Mouse (Mus musculus) myocyte (in vitro differentiated cells): ENCODE results near the gene Mfsd11. TPM values are rescaled to one million over a fixed set of nuclear protein-coding genes. Genes with fewer than 3 reads are reported as not detected.
A peak's percentile ranks its signal among the peaks of the same experiment; 100 is the strongest.
"Not testable (repeated sequence)": the region's sequence is repeated elsewhere in the genome, so short reads cannot be mapped to it uniquely, and the experiment has no call there.

Source experiments
- H3K27me3 ChIP-seq: one replicate; pipeline ENCODE4 v1.6.1; 2011; ENCODE audit not compliant: control insufficient read depth, insufficient read depth, insufficient read length
- H3K36me3 ChIP-seq: one replicate; pipeline ENCODE4 v1.6.1; 2011; ENCODE audit not compliant: control insufficient read depth, insufficient read depth
- H3K4me2 ChIP-seq: one replicate; pipeline ENCODE4 v1.6.1; 2011; ENCODE audit warnings: low read depth, control low read depth
- H3K4me3 ChIP-seq: one replicate; pipeline ENCODE4 v1.5.1; 2011; ENCODE audit warnings: mild to moderate bottlenecking, control low read depth, moderate library complexity
- H3K79me2 ChIP-seq: one replicate; pipeline ENCODE4 v1.6.1; 2011; ENCODE audit not compliant: control insufficient read depth, insufficient read depth
- H3ac ChIP-seq: one replicate; pipeline ENCODE4 v1.6.1; 2011; ENCODE audit not compliant: control insufficient read depth, insufficient read length
- CEBPB ChIP-seq: IDR thresholded peaks from 2 replicates; pipeline ENCODE4 v1.6.1; 2011; ENCODE audit warnings: mild to moderate bottlenecking, moderate library complexity; ENCODE audit not compliant: poor library complexity, insufficient read depth, severe bottlenecking
- E2F4 ChIP-seq: IDR thresholded peaks from one replicate; pipeline ENCODE4 v1.6.1; 2011; ENCODE audit warnings: mild to moderate bottlenecking, control low read depth, moderate library complexity; ENCODE audit not compliant: insufficient read depth
- MAX ChIP-seq: IDR thresholded peaks from one replicate; pipeline ENCODE4 v1.6.1; 2011; ENCODE audit warnings: low read depth, mild to moderate bottlenecking, control low read depth
- MYOD1 ChIP-seq, 3 experiments: IDR thresholded peaks; one replicate each; pipeline ENCODE4 v1.6.1; 2011; ENCODE audit warnings: control low read depth in 2 of 3, low read depth in 2 of 3, mild to moderate bottlenecking in 2 of 3, moderate library complexity in 1 of 3; ENCODE audit not compliant: insufficient read length in 2 of 3, control insufficient read depth in 1 of 3
- MYOG ChIP-seq, 3 experiments: IDR thresholded peaks; one replicate each; pipeline ENCODE4 v1.6.1; 2011; ENCODE audit warnings: control low read depth in 2 of 3, low read depth in 2 of 3, mild to moderate bottlenecking in 2 of 3; ENCODE audit not compliant: insufficient read length in 2 of 3, control insufficient read depth in 1 of 3, insufficient read depth in 1 of 3
- POLR2A ChIP-seq: IDR thresholded peaks from one replicate; pipeline ENCODE4 v1.6.1; 2011; ENCODE audit warnings: low read depth, mild to moderate bottlenecking, control low read depth, moderate library complexity; ENCODE audit not compliant: insufficient read length
- POLR2AphosphoS2 ChIP-seq: IDR thresholded peaks from one replicate; pipeline ENCODE4 v1.6.1; 2011; ENCODE audit warnings: low read depth, control low read depth; ENCODE audit not compliant: insufficient read length
- REST ChIP-seq: IDR thresholded peaks from one replicate; pipeline ENCODE4 v1.6.1; 2011; ENCODE audit warnings: mild to moderate bottlenecking, control low read depth, moderate library complexity; ENCODE audit not compliant: insufficient read depth, insufficient read length
- SRF ChIP-seq: IDR thresholded peaks from one replicate; pipeline ENCODE4 v1.6.1; 2011; ENCODE audit warnings: low read depth; ENCODE audit not compliant: control insufficient read depth, insufficient read length
- TCF12 ChIP-seq: IDR thresholded peaks from one replicate; pipeline ENCODE4 v1.6.1; 2011; ENCODE audit warnings: mild to moderate bottlenecking, control low read depth; ENCODE audit not compliant: poor library complexity, insufficient read depth, severe bottlenecking
- TCF3 ChIP-seq: IDR thresholded peaks from one replicate; pipeline ENCODE4 v1.6.1; 2011; ENCODE audit warnings: low read depth, control low read depth; ENCODE audit not compliant: insufficient read length
- USF1 ChIP-seq: IDR thresholded peaks from one replicate; pipeline ENCODE4 v1.6.1; 2011; ENCODE audit warnings: low read depth, mild to moderate bottlenecking, control low read depth, moderate library complexity
- polyA plus RNA-seq: library from polyadenylated mRNA; unstranded; fragments of >200 nt; fragmentation: generic; extraction: Trizol; gene quantifications from one replicate; pipeline ENCODE4 v1.2.1, GENCODE M21; 2012; ENCODE audit warnings: missing spikeins

Mfsd11 gene
- polyA plus RNA-seq, 1 experiment: 40.0 TPM

DNA sequence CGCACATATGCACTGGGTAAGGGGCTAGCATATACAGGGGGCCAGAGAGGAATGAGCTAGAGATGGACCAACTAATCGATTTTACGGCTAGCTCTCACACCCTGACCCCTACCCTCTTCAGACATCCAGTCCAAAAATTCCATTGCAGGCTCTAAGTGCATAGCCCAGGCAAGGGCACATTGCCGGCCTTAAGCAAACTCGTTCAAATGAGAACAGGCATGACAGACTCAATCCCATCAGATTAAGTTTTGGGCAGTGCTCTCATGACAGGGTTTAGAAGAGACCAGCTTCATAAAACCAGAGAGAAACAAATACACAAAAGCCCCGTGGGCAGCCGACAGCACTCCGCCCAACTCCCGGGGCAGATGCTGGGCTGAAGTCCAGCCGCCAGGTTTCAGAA is 30.0 kb upstream of the Mfsd11 start:
- Histone ChIP-seq H3K79me2 (peaks cover 92% of the 10 kb centered on the region), H3K4me2 (peak overlapping the region; percentile 69), H3K4me3 (no peak overlapping the region), H3ac (no peak overlapping the region), H3K36me3 (no peaks in the 10 kb centered on the region), H3K27me3 (no peaks in the 10 kb centered on the region)
- no peak for TF ChIP-seq SRF
- TF ChIP-seq CEBPB: no peak
- no peak for TF ChIP-seq MYOD1 (IDR thresholded peaks at IDR 0.05; ENCODE audit: control insufficient read depth in 1 of 3, insufficient read length in 2 of 3, low read depth in 2 of 3)
- TF ChIP-seq USF1: no peak
- TF ChIP-seq POLR2A: no peak
- TF ChIP-seq MAX: no peak
- no peak for TF ChIP-seq MYOG (IDR thresholded peaks at IDR 0.05; ENCODE audit: control insufficient read depth in 1 of 3, insufficient read depth in 1 of 3, insufficient read length in 2 of 3, low read depth in 2 of 3)
- no peak for TF ChIP-seq TCF3
- TF ChIP-seq E2F4: no peak
- no peak for TF ChIP-seq TCF12
- no peak for TF ChIP-seq REST
- no peak for TF ChIP-seq POLR2AphosphoS2

DNA sequence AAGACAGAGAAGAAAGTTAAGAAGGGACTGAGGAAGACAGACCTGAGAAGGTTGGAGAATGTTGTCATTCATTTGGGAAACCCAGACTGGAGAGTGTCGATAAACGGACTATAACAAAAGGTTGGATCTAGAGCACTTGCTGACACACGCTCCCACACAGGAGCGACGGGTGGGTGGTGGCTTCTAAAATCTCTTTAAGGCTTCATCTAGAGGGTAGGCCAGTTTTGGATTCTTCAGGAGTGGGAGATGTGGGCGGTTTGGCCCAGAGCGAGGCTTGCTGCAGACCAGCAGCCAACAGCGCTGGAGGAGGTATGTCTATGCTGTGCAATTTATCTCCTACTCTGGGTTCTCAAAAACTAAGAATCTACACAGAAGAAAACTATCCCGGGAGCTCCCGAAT is 29.6 kb upstream of the Mfsd11 start:
- H3K4me3 ChIP-seq: no peak overlapping the region
- H3K36me3 ChIP-seq: no peaks in the 10 kb centered on the region
- TF ChIP-seq MYOD1 (IDR thresholded peaks at IDR 0.05; ENCODE audit: control insufficient read depth in 1 of 3, insufficient read length in 2 of 3, low read depth in 2 of 3): no peak
- no peak for TF ChIP-seq CEBPB
- no peak for TF ChIP-seq POLR2AphosphoS2
- no peak for TF ChIP-seq E2F4
- TF ChIP-seq TCF3: no peak
- H3K79me2 ChIP-seq: peaks cover 92% of the 10 kb centered on the region
- no peak overlapping the region for H3ac ChIP-seq
- H3K27me3 ChIP-seq: no peaks in the 10 kb centered on the region
- H3K4me2 ChIP-seq: peak overlapping the region; percentile 69

DNA sequence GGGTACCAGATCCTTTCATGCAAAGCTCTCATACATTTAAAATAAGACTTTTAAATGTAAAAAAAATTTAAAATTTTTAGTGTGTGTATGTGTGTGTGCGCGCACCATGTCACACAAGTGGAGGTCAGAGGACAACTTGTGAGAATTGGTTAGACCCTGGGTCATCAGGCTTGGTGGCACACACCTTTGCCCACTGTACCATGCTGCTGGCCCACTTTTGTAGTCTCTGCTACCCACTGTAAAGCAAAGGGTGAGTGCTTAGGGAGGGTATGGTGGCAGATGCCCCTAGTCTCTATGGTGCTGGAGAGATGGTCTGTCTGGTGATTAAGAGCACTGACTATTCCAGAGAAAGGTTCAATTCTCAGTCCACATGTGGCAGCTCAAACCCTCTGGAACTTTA is 29.0 kb upstream of the Mfsd11 start:
- Histone ChIP-seq H3ac (no peak overlapping the region), H3K36me3 (no peaks in the 10 kb centered on the region), H3K79me2 (peaks cover 89% of the 10 kb centered on the region), H3K4me2 (no peak overlapping the region), H3K4me3 (no peak overlapping the region), H3K27me3 (no peaks in the 10 kb centered on the region)
- no peak for TF ChIP-seq USF1
- TF ChIP-seq TCF3: no peak
- no peak for TF ChIP-seq TCF12
- no peak for TF ChIP-seq POLR2AphosphoS2
- no peak for TF ChIP-seq CEBPB
- TF ChIP-seq SRF: no peak
- TF ChIP-seq POLR2A: no peak
- TF ChIP-seq E2F4: no peak

DNA sequence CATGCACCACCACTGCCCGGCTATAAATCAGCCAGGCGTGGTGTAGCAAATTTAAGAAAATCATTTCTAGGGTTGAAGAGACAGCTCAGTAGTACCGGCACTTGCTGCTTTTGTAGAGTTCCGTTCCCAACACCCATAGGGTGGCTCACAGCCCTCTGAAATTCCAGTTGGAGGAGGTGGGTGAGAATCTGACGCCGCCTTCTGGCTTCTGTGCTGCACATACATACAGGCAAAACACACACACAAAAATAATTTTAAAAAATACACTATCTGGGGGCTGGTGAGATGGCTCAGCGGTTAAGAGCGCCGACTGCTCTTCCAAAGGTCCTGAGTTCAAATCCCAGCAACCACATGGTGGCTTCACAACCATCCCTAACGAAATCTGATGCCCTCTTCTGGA is 28.4 kb upstream of the Mfsd11 start:
- H3K79me2 ChIP-seq: peaks cover 86% of the 10 kb centered on the region
- H3ac ChIP-seq, H3K27me3 ChIP-seq, H3K4me2 ChIP-seq, H3K4me3 ChIP-seq, H3K36me3 ChIP-seq: not testable (repeated sequence)

DNA sequence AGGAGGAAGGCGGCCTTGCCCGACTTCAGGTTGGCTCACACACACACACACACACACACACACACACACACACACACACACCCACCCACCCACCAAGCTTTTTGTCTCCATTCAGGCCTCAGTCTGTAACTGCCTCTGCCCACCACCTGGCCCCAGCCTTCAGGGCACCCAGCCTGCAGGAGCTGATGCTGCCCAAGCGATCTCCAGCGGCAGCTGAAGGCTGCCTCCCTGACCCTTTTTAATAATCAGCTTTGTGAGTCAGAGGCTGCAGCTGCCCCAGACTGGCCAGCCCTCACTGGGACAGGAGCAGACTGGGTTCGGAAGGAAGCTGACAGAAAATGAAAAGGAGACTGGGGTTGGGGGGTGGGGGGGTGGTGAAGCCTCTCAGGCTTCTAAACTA is 27.0 kb upstream of the Mfsd11 start:
- Histone ChIP-seq H3K27me3 (no peaks in the 10 kb centered on the region), H3K36me3 (no peaks in the 10 kb centered on the region), H3K4me2 (peak overlapping the region; percentile 90), H3ac (no peak overlapping the region), H3K4me3 (peak overlapping the region; percentile 61), H3K79me2 (peaks cover 73% of the 10 kb centered on the region)
- peak; percentile 89 for TF ChIP-seq TCF12
- no peak for TF ChIP-seq MAX
- TF ChIP-seq MYOD1 (IDR thresholded peaks at IDR 0.05; ENCODE audit: control insufficient read depth in 1 of 3, insufficient read length in 2 of 3, low read depth in 2 of 3): peak; percentile 93 to 99 (median 98)
- peak; percentile 76 for TF ChIP-seq TCF3
- TF ChIP-seq MYOG (IDR thresholded peaks at IDR 0.05; ENCODE audit: control insufficient read depth in 1 of 3, insufficient read depth in 1 of 3, insufficient read length in 2 of 3, low read depth in 2 of 3): peak; percentile 64 to 91 (median 78)
- no peak for TF ChIP-seq SRF
- peak; percentile 19 for TF ChIP-seq POLR2AphosphoS2
- no peak for TF ChIP-seq POLR2A
- no peak for TF ChIP-seq REST
- no peak for TF ChIP-seq CEBPB
